Mouse (Mus musculus): ENCODE results near the gene Robo4. TPM values are rescaled to one million over a fixed set of nuclear protein-coding genes. Genes with fewer than 3 reads are reported as not detected.
A peak's percentile ranks its signal among the peaks of the same experiment; 100 is the strongest.

Gene Robo4
- polyA plus RNA-seq, 1 experiment from 2014 or later = 4.9 TPM

DNA sequence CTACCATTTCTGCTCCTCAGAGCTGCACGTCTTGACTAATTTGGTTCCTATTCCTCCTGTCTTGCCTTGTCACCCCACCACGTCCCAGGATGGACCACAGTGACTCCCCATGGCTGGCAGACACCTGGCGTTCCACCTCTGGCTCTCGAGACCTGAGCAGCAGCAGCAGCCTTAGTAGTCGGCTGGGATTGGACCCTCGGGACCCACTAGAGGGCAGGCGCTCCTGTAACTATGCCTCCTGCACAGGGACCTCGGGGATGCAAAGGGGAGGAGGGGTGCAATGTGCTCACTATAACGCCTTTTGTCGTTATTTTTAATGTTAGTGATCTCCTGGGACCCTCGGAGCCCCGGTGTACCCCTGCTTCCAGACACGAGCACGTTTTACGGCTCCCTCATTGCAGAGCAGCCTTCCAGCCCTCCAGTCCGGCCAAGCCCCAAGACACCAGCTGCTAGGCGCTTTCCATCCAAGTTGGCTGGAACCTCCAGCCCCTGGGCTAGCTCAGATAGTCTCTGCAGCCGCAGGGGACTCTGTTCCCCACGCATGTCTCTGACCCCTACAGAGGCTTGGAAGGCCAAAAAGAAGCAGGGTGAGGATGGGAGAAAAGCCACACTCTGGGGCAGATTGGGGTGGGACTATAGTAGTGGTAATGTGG, 6.3 kb downstream of the Robo4 start:
- H3K4me2 ChIP-seq (replicated peaks) = peak overlapping the region; percentile 41
- peaks cover 12% of the 10 kb centered on the region for H3K27me3 ChIP-seq
- no peak overlapping the region for H3K4me3 ChIP-seq (replicated peaks)
- ATAC-seq = peak; percentile 59
- H3K4me1 ChIP-seq (replicated peaks) = peaks cover 13% of the 10 kb centered on the region
- no peaks in the 10 kb centered on the region for H3K9me3 ChIP-seq
- peak overlapping the region; percentile 4; the same call in 1 of the 2 replicates for H3K9ac ChIP-seq (replicated peaks)
- no peaks in the 10 kb centered on the region for H3K36me3 ChIP-seq
- WGBS = 15% methylated on average over 19 of the region's 19 CpGs
- H3K27ac ChIP-seq = no peak overlapping the region

GRCm38 (mm10) chr9:37409698-37410445, 8.2 kb downstream of the Robo4 start:
- H3K9ac ChIP-seq (replicated peaks) = no peak overlapping the region

GRCm38 (mm10) chr9:37412989-37413388, 11.3 kb downstream of the Robo4 start:
- H3K27ac ChIP-seq = no peak overlapping the region
- H3K9ac ChIP-seq (replicated peaks) = no peak overlapping the region
- H3K4me3 ChIP-seq (replicated peaks) = no peak overlapping the region
- no peak for ATAC-seq
- no peaks in the 10 kb centered on the region for H3K36me3 ChIP-seq
- 65% methylated on average over 3 of the region's 3 CpGs for WGBS
- peaks cover 6% of the 10 kb centered on the region; the same call in 1 of the 2 replicates for H3K27me3 ChIP-seq
- peaks cover 7% of the 10 kb centered on the region for H3K4me1 ChIP-seq (replicated peaks)
- H3K9me3 ChIP-seq = no peaks in the 10 kb centered on the region
- no peak overlapping the region for H3K4me2 ChIP-seq (replicated peaks)

More at GRCm38 (mm10) chr9:37409698-37410445, 8.2 kb downstream of the Robo4 start:
- H3K27ac ChIP-seq = no peak overlapping the region
- no peak overlapping the region for H3K4me3 ChIP-seq (replicated peaks)
- H3K27me3 ChIP-seq = peaks cover 12% of the 10 kb centered on the region
- 82% methylated on average over 8 of the region's 8 CpGs for WGBS
- no peaks in the 10 kb centered on the region for H3K9me3 ChIP-seq
- no peak overlapping the region for H3K4me2 ChIP-seq (replicated peaks)
- H3K4me1 ChIP-seq (replicated peaks) = peaks cover 13% of the 10 kb centered on the region
- H3K36me3 ChIP-seq = no peaks in the 10 kb centered on the region
- ATAC-seq = no peak

GRCm38 (mm10) chr9:37414666-37415065, 13.0 kb downstream of the Robo4 start:
- Histone ChIP-seq H3K27ac (no peak overlapping the region), H3K9ac (replicated peaks) (no peak overlapping the region), H3K9me3 (no peaks in the 10 kb centered on the region), H3K4me2 (replicated peaks) (no peak overlapping the region), H3K4me1 (replicated peaks) (no peaks in the 10 kb centered on the region), H3K4me3 (replicated peaks) (no peak overlapping the region), H3K27me3 (peaks cover 19% of the 10 kb centered on the region), H3K36me3 (no peaks in the 10 kb centered on the region)
- 86% methylated on average over 3 of the region's 3 CpGs for WGBS
- ATAC-seq = no peak

DNA sequence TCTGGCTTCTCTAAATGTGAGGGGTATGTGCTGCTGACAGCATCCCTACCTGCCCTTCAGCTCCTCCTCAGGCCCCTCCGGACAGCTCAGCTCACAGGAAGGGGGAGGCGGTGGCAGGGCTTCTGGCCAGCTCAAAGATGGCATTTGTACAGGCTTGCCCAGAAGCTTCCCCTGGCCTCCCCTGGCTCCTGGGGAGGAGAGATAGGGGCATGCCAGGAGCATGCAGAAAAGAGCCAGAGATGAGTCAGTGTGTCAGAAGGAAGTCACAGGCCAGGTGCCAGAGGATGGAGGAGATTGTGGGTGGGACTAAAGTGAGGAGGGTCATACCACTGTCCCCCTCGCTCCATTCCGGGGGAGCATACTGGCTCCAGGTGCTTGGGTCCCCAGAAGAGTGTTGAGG, 17.1 kb downstream of the Robo4 start:
- no peak for ATAC-seq
- Histone ChIP-seq H3K4me2 (replicated peaks) (no peak overlapping the region), H3K4me3 (replicated peaks) (no peak overlapping the region), H3K4me1 (replicated peaks) (peaks cover 9% of the 10 kb centered on the region), H3K9ac (replicated peaks) (no peak overlapping the region), H3K27me3 (peaks cover 48% of the 10 kb centered on the region), H3K36me3 (no peaks in the 10 kb centered on the region), H3K27ac (no peak overlapping the region), H3K9me3 (no peaks in the 10 kb centered on the region)
- 88% methylated on average over 4 of the region's 4 CpGs for WGBS

DNA sequence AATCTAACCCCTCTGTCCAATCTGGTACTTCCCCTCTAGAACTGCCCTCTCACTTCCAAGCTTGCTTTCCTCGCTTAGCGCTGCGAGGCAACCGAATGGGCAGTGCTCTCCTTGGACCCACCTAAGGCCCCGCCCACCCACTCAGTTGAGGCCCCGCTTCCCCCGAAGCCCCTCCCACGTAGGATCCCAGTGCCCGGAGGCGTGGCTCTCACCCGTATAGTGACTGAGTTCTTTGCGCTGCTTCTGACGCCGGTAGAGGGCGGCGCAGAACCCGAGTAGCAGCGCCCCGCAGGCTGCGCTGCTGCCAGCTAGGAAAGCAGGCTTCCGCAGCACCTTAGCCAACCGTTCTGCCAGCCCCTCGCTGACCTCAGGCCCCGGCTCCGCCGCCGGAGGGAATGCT, 19.0 kb downstream of the Robo4 start:
- Histone ChIP-seq H3K4me1 (replicated peaks) (peaks cover 9% of the 10 kb centered on the region), H3K4me3 (replicated peaks) (peak overlapping the region; percentile 28), H3K27me3 (peaks cover 54% of the 10 kb centered on the region), H3K4me2 (replicated peaks) (peak overlapping the region; percentile 52), H3K36me3 (no peaks in the 10 kb centered on the region), H3K9me3 (no peaks in the 10 kb centered on the region), H3K27ac (no peak overlapping the region; the same call in 1 of the 2 replicates), H3K9ac (replicated peaks) (no peak overlapping the region)
- ATAC-seq = peak; percentile 93
- WGBS = under 1% methylated on average over 27 of the region's 27 CpGs

GRCm38 (mm10) chr9:37421239-37421638, 19.5 kb downstream of the Robo4 start:
- no peak overlapping the region for H3K4me3 ChIP-seq (replicated peaks)
- no peaks in the 10 kb centered on the region for H3K36me3 ChIP-seq

DNA sequence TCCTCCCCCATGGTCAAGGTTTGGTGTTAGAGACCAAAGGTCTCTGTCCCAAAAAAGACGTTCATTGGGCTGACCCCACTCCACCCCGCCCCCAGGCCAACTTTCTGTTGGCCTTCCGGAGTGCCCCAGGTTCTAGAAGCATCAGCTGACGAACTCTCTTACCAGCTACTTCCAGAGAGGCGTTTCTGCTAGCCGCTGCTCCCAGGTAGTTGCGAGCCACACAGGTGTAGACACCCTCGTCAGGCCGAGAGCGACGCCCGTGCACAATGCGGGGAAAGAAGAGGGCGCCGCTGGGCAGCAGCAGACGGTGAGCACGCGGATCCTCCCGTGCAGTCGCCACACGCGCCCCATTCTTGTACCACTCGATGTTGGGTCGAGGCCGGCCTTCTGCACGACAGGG, 27.6 kb downstream of the Robo4 start:
- Histone ChIP-seq H3K4me1 (replicated peaks) (peaks cover 28% of the 10 kb centered on the region), H3K27me3 (peaks cover 82% of the 10 kb centered on the region), H3K36me3 (no peaks in the 10 kb centered on the region), H3K9me3 (no peaks in the 10 kb centered on the region), H3K4me3 (replicated peaks) (no peak overlapping the region), H3K4me2 (replicated peaks) (peak overlapping the region; percentile 24), H3K9ac (replicated peaks) (no peak overlapping the region), H3K27ac (no peak overlapping the region)
- ATAC-seq = no peak
- WGBS = 20% methylated on average over 26 of the region's 26 CpGs

More at GRCm38 (mm10) chr9:37421239-37421638, 19.5 kb downstream of the Robo4 start:
- peak; percentile 51 for ATAC-seq
- Histone ChIP-seq H3K4me1 (replicated peaks) (peaks cover 9% of the 10 kb centered on the region), H3K27ac (no peak overlapping the region), H3K27me3 (peaks cover 54% of the 10 kb centered on the region), H3K9ac (replicated peaks) (no peak overlapping the region), H3K4me2 (replicated peaks) (peak overlapping the region; percentile 52), H3K9me3 (no peaks in the 10 kb centered on the region)
- 25% methylated on average over 12 of the region's 12 CpGs for whole genome bisulfite sequencing

GRCm38 (mm10) chr9:37430582-37430981, 28.9 kb downstream of the Robo4 start:
- Histone ChIP-seq H3K4me1 (replicated peaks) (peaks cover 34% of the 10 kb centered on the region), H3K4me2 (replicated peaks) (peak overlapping the region; percentile 41)
- ATAC-seq = peak; percentile 80

GRCm38 (mm10) chr9:37432026-37432666, 30.4 kb downstream of the Robo4 start:
- Histone ChIP-seq H3K36me3 (no peaks in the 10 kb centered on the region), H3K4me3 (replicated peaks) (peak overlapping the region; percentile 41), H3K27ac (no peak overlapping the region), H3K4me1 (replicated peaks) (peaks cover 34% of the 10 kb centered on the region), H3K9ac (replicated peaks) (no peak overlapping the region; the same call in 1 of the 2 replicates), H3K4me2 (replicated peaks) (peak overlapping the region; percentile 65), H3K9me3 (no peaks in the 10 kb centered on the region), H3K27me3 (peaks cover 96% of the 10 kb centered on the region)
- peak; percentile 44; the same call in 1 of the 2 replicates for ATAC-seq
- WGBS = 1% methylated on average over 16 of the region's 17 CpGs

More at GRCm38 (mm10) chr9:37430582-37430981, 28.9 kb downstream of the Robo4 start:
- H3K4me3 ChIP-seq (replicated peaks) = peak overlapping the region; percentile 41
- no peak overlapping the region for H3K27ac ChIP-seq
- H3K36me3 ChIP-seq = no peaks in the 10 kb centered on the region
- WGBS = 2% methylated on average over 12 of the region's 12 CpGs
- H3K27me3 ChIP-seq = peaks cover 91% of the 10 kb centered on the region
- H3K9ac ChIP-seq (replicated peaks) = no peak overlapping the region
- H3K9me3 ChIP-seq = no peaks in the 10 kb centered on the region

GRCm38 (mm10) chr9:37432720-37433421, 31.2 kb downstream of the Robo4 start, which contains the start of gene Robo3:
Robo3 (minus strand) TSS chr9:37433246.
- peaks cover 38% of the 10 kb centered on the region for H3K4me1 ChIP-seq (replicated peaks)
- H3K27ac ChIP-seq = no peak within 1 kb of the TSS
- H3K27me3 ChIP-seq = peaks cover 91% of the 10 kb centered on the region
- H3K4me2 ChIP-seq (replicated peaks) = peak within 1 kb of the TSS; percentile 65
- no peaks in the 10 kb centered on the region for H3K36me3 ChIP-seq
- WGBS = under 1% methylated on average over 34 of the region's 40 CpGs
- H3K9me3 ChIP-seq = no peaks in the 10 kb centered on the region
- no peak for ATAC-seq
- H3K4me3 ChIP-seq (replicated peaks) = peak within 1 kb of the TSS; percentile 41
- H3K9ac ChIP-seq (replicated peaks) = no peak within 1 kb of the TSS; the same call in 1 of the 2 replicates

All from midbrain, embryonic 13.5 days (tissue).